Mouse (Mus musculus) testis, postnatal 10 days (tissue): Measurements from ENCODE around the gene Tktl1.
"Not testable (repeated sequence)": the region's sequence is repeated elsewhere in the genome, so short reads cannot be mapped to it uniquely, and the experiment has no call there.

ENCODE experiments used
- DNase-seq: peaks from one replicate; pipeline ENCODE4 v3.0.0; 2021; ENCODE audit warnings: low spot score

Gene Tktl1

GRCm38 (mm10) chrX:74176959-74177358 is at the start of gene Tktl1:
TSS of gene Tktl1 (plus strand) at chrX:74177259.
- DNase-seq = peak; percentile 38

GRCm38 (mm10) chrX:74135263-74135662 is 41.8 kb upstream of the Tktl1 start, which contains the start of gene Mecp2:
TSS of gene Mecp2 (minus strand) at chrX:74135363.
- DNase-seq = not testable (repeated sequence)

GRCm38 (mm10) chrX:74167738-74168137 is 9.3 kb upstream of the Tktl1 start, which contains the start of gene Tex28:
TSS of gene Tex28 (minus strand) at chrX:74167838.
- DNase-seq = no peak

GRCm38 (mm10) chrX:74203556-74203955 is 26.5 kb downstream of the Tktl1 start:
- DNase-seq = no peak

GRCm38 (mm10) chrX:74218496-74218895 is 41.4 kb downstream of the Tktl1 start:
- no peak for DNase-seq

- DNase-seq = no peak
Observed at GRCm38 (mm10) chrX:74219449-74219848, 42.4 kb downstream of the Tktl1 start.

GRCm38 (mm10) chrX:74220099-74220498 is 43.0 kb downstream of the Tktl1 start:
- DNase-seq = not testable (repeated sequence)

GRCm38 (mm10) chrX:74230038-74230437 is 53.0 kb downstream of the Tktl1 start:
- DNase-seq = no peak

- DNase-seq = no peak
Observed at GRCm38 (mm10) chrX:74233196-74233595, 56.1 kb downstream of the Tktl1 start.

GRCm38 (mm10) chrX:74240332-74240731 is 63.3 kb downstream of the Tktl1 start:
- no peak for DNase-seq

- DNase-seq = no peak
Observed at GRCm38 (mm10) chrX:74243396-74243795, 66.3 kb downstream of the Tktl1 start.

- DNase-seq = no peak
Observed at GRCm38 (mm10) chrX:74243807-74244206, 66.7 kb downstream of the Tktl1 start.

- DNase-seq = peak; percentile 47
Observed at GRCm38 (mm10) chrX:74244614-74245083, 67.6 kb downstream of the Tktl1 start.

GRCm38 (mm10) chrX:74245107-74245506 is 68.0 kb downstream of the Tktl1 start:
- DNase-seq = no peak

- peak; percentile 86 for DNase-seq
Observed at GRCm38 (mm10) chrX:74245687-74246086, 68.6 kb downstream of the Tktl1 start.

- peak; percentile 87 for DNase-seq
Observed at GRCm38 (mm10) chrX:74246213-74246681, 69.2 kb downstream of the Tktl1 start.

GRCm38 (mm10) chrX:74246693-74247092 is 69.6 kb downstream of the Tktl1 start:
- DNase-seq = no peak

- DNase-seq = peak; percentile 79
Observed at GRCm38 (mm10) chrX:74248651-74249050, 71.6 kb downstream of the Tktl1 start.

GRCm38 (mm10) chrX:74249615-74250014 is 72.6 kb downstream of the Tktl1 start, which contains the start of gene Flna:
TSS of gene Flna (minus strand) at chrX:74249820.
- peak; percentile 75 for DNase-seq

- peak; percentile 84 for DNase-seq
Observed at GRCm38 (mm10) chrX:74254153-74254887, 77.3 kb downstream of the Tktl1 start, which contains the start of gene Emd. TSS of gene Emd (plus strand) at chrX:74254687.

- no peak for DNase-seq
Observed at GRCm38 (mm10) chrX:74254888-74255565, 78.0 kb downstream of the Tktl1 start.

GRCm38 (mm10) chrX:74257746-74258145 is 80.7 kb downstream of the Tktl1 start:
- no peak for DNase-seq
